Comparison of ENCODE assay signal across 12 mouse cellular contexts in the genomic region with DNA sequence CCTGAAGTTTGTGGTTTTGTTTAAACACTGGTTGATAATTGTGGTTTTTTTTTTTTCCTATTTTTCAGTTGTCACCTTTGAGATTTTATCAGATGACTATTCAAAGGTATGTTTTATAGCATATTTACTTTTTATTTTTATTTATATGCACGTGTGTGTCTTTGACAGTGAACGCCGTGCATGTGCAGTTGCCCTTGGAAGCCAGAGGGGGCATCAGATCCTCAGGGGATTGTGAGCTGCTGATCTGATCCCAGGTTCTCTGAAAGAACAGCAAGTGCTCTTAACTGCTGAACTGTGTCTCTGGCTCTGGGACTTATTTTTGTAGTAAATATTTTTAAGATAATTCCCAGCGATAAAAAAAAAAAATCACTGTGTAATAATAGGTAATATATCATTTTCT. TPM values are rescaled to one million over a fixed set of nuclear protein-coding genes. Genes with fewer than 3 reads are reported as not detected.
A peak's percentile ranks its signal among the peaks of the same experiment; 100 is the strongest.
DNase-seq lines count a peak whose midpoint lies in the region; ATAC-seq and TF ChIP-seq lines count a peak whose summit lies in the region.
"Had no signal": no experiment of that assay in that cellular context is flagged by ENCODE, and none has a peak within 500 bp of the region (broad histone marks: within the 10 kb centered on the region; RNA-seq: fewer than 3 reads in every experiment).

No protein-coding gene starts in this region.

- DNase-seq in kidney, adult 2 months, result no peak
- peak; percentile 16 for DNase-seq in urinary bladder, postnatal 14 days (ENCODE audit: low spot score)
- no peak for DNase-seq in urinary bladder, postnatal 10 days (ENCODE audit: low spot score)
- DNase-seq in brain, embryonic 14.5 days (ENCODE audit: low read depth), result peak; percentile 17
- DNase-seq in frontal cortex, postnatal 36 days (ENCODE audit: low spot score in 2 of 2), result no peak
- DNase-seq: right cerebral cortex, postnatal 25 days had no signal

- H3K27ac ChIP-seq in kidney, adult 2 months (ENCODE audit: insufficient read depth, low read depth, low read length), result no peak overlapping the region
- no peak overlapping the region for H3K27ac ChIP-seq in kidney, embryonic 16.5 days (ENCODE audit: low read length)
- H3K27ac ChIP-seq: limb, embryonic 12.5 days; neural tube, embryonic 12.5 days had no signal

- 73% methylated on average over 4 of the region's 4 CpGs for WGBS in kidney, adult 2 months
- WGBS in kidney, embryonic 16.5 days, result 85% methylated on average over 4 of the region's 4 CpGs

- TF ChIP-seq CTCF in kidney, adult 2 months (conservative IDR thresholded peaks at IDR 0.05; ENCODE audit: insufficient read depth, insufficient read length, low read depth, low read length), result peak; percentile 46
- peak; percentile 44; the same call in 1 of the 2 replicates for TF ChIP-seq CTCF in brain, embryonic 14.5 days (IDR thresholded peaks at IDR 0.05; ENCODE audit: borderline replicate concordance, extremely low read depth, insufficient read depth, insufficient read length)

- H3K9me3 ChIP-seq in kidney, embryonic 16.5 days (ENCODE audit: low read length), result no peaks in the 10 kb centered on the region
- H3K9me3 ChIP-seq: heart, embryonic 12.5 days; limb, embryonic 12.5 days; neural tube, embryonic 12.5 days had no signal

- H3K4me2 ChIP-seq in kidney, embryonic 16.5 days (replicated peaks; ENCODE audit: low read depth, low read length), result no peak overlapping the region
- H3K4me2 ChIP-seq: heart, embryonic 12.5 days; limb, embryonic 12.5 days; neural tube, embryonic 12.5 days had no signal

- no peak for ATAC-seq in kidney, embryonic 16.5 days (ENCODE audit: low FRiP score, low TSS enrichment)
- ATAC-seq in monocyte, adult 5-6 weeks (replicated peaks; ENCODE audit: insufficient number of reproducible peaks, low FRiP score, low TSS enrichment, poor library complexity, severe bottlenecking), result no peak

- no peak for TF ChIP-seq POLR2A in kidney, adult 2 months (IDR thresholded peaks at IDR 0.05; ENCODE audit: low read depth, low read length)
- TF ChIP-seq POLR2A in brain, embryonic 14.5 days (IDR thresholded peaks at IDR 0.05; ENCODE audit: borderline replicate concordance, extremely low read depth, insufficient read depth, insufficient read length, poor library complexity, severe bottlenecking), result no peak

- H3K4me3 ChIP-seq in kidney, adult 2 months (ENCODE audit: insufficient read depth, low read depth, low read length), result no peak overlapping the region
- H3K4me3 ChIP-seq in kidney, embryonic 16.5 days (ENCODE audit: low read length), result no peak overlapping the region
- H3K4me3 ChIP-seq: heart, embryonic 12.5 days; limb, embryonic 12.5 days; neural tube, embryonic 12.5 days had no signal

- H3K4me1 ChIP-seq in kidney, adult 2 months (ENCODE audit: control insufficient read depth, insufficient read depth, low read length), result peaks cover 10% of the 10 kb centered on the region; the same call in 1 of the 2 replicates
- no peaks in the 10 kb centered on the region for H3K4me1 ChIP-seq in kidney, embryonic 16.5 days (ENCODE audit: insufficient read depth, low read length)
- H3K4me1 ChIP-seq: heart, embryonic 12.5 days; limb, embryonic 12.5 days had no signal

- no peaks in the 10 kb centered on the region for H3K36me3 ChIP-seq in kidney, adult 2 months (ENCODE audit: control insufficient read depth, insufficient read depth, low read length)
- H3K36me3 ChIP-seq in kidney, embryonic 16.5 days (ENCODE audit: insufficient read depth, low read length), result peaks cover 67% of the 10 kb centered on the region

- no peak overlapping the region for H3K9ac ChIP-seq in kidney, embryonic 16.5 days (replicated peaks; ENCODE audit: low read length)
- H3K9ac ChIP-seq: heart, embryonic 12.5 days; limb, embryonic 12.5 days; neural tube, embryonic 12.5 days had no signal

- H3K27me3 ChIP-seq in kidney, adult 2 months (replicated peaks; ENCODE audit: control insufficient read depth, insufficient read depth, low read length), result no peaks in the 10 kb centered on the region
- H3K27me3 ChIP-seq in kidney, embryonic 16.5 days (ENCODE audit: insufficient read depth, low read length), result no peaks in the 10 kb centered on the region
- H3K27me3 ChIP-seq: heart, embryonic 12.5 days; limb, embryonic 12.5 days; neural tube, embryonic 12.5 days had no signal

RNA-seq across cellular contexts. Expression of gene Nol10, which starts 8.6 kb away (rescaled TPM):
- polyA plus RNA-seq in kidney, adult 2 months (2012; rRNA removed), result 5.1 and 6.1 TPM in 2 replicates
- 24.4 and 26.9 TPM in 2 replicates for polyA plus RNA-seq in kidney, embryonic 16.5 days (2015; fragmentation: Nextera tagmentation; extraction: Ambion mirVana)
- 15.0 and 16.3 TPM in 2 replicates for polyA plus RNA-seq in brain, embryonic 14.5 days (2012; rRNA removed)
- 8.7 to 10.5 TPM (median 9.5 TPM) in 3 replicates for total RNA-seq in monocyte, adult 5-6 weeks (2017)

RNA-seq across cellular contexts. Expression of gene Atp6v1c2, which starts 27.7 kb away (rescaled TPM):
- 32.4 and 39.9 TPM in 2 replicates for polyA plus RNA-seq in kidney, adult 2 months (2012; rRNA removed)
- polyA plus RNA-seq in kidney, embryonic 16.5 days (2015; fragmentation: Nextera tagmentation; extraction: Ambion mirVana), result 4.6 and 5.8 TPM in 2 replicates
- polyA plus RNA-seq in brain, embryonic 14.5 days (2012; rRNA removed), result 0.21 and 0.30 TPM in 2 replicates
- not detected in 3 replicates for total RNA-seq in monocyte, adult 5-6 weeks (2017)
- total RNA-seq: megakaryocyte, adult 5-6 weeks had no signal

Comparison
In these comparisons a context has a peak if more than half of its experiments do, and no peak if none do; other contexts are left out.
1. DNase-seq: peak in urinary bladder, postnatal 14 days (single experiment) and brain, embryonic 14.5 days (single experiment); none in kidney, adult 2 months (single experiment), urinary bladder, postnatal 10 days (single experiment) and frontal cortex, postnatal 36 days (0 of 2).